Mouse (Mus musculus) stomach, embryonic 16.5 days (tissue): ENCODE measurements around the gene Tor1b. TPM values are rescaled to one million over a fixed set of nuclear protein-coding genes. Genes with fewer than 3 reads are reported as not detected.

Experiments
- ATAC-seq: fragments of 200-750 bp; cut with Nextera tagmentation; 2 replicates; pipeline ENCODE4 v1.8.0; 2017; ENCODE audit warnings: moderate number of reproducible peaks, moderate TSS enrichment; ENCODE audit not compliant: insufficient read depth, low FRiP score
- H3K27ac ChIP-seq: fragments of 300-500 bp; sonication (generic); 2 replicates; pipeline ENCODE4 v1.5.1; 2014; ENCODE audit warnings: low read length
- H3K27me3 ChIP-seq: fragments of 300-500 bp; sonication (generic); 2 replicates; pipeline ENCODE4 v1.6.1; 2014; ENCODE audit warnings: low read length, control low read depth, mixed read lengths; ENCODE audit not compliant: control insufficient read depth, insufficient read depth
- H3K36me3 ChIP-seq: fragments of 300-500 bp; sonication (generic); 2 replicates; pipeline ENCODE4 v1.6.1; 2014; ENCODE audit warnings: low read length; ENCODE audit not compliant: control insufficient read depth, insufficient read depth
- H3K4me1 ChIP-seq: fragments of 300-500 bp; sonication (generic); 2 replicates; pipeline ENCODE4 v1.6.1; 2014; ENCODE audit warnings: low read length, control low read depth, mixed read lengths; ENCODE audit not compliant: control insufficient read depth, insufficient read depth
- H3K4me2 ChIP-seq: fragments of 300-500 bp; sonication (generic); 2 replicates; pipeline ENCODE4 v1.6.1; 2014; ENCODE audit warnings: low read depth, low read length, mixed read lengths
- H3K4me3 ChIP-seq: fragments of 300-500 bp; sonication (generic); replicated peaks from 2 replicates; pipeline ENCODE4 v1.5.1; 2014; ENCODE audit warnings: mild to moderate bottlenecking, low read length
- H3K9ac ChIP-seq: fragments of 300-500 bp; sonication (generic); 2 replicates; pipeline ENCODE4 v1.6.1; 2014; ENCODE audit warnings: low read length
- H3K9me3 ChIP-seq: fragments of 300-500 bp; sonication (generic); replicated peaks from 2 replicates; pipeline ENCODE4 v1.6.1; 2016; ENCODE audit warnings: low read length, control low read depth; ENCODE audit not compliant: control insufficient read depth
- WGBS: fragments of 180-500 bp; shearing (Covaris S2); extraction: QIAGEN DNeasy Blood & Tissue Kit; methylation state at CpG from one replicate; pipeline ENCODE4 v1.1.7; 2014; 5-methylcytosine and 5-hydroxymethylcytosine counted together
- polyA plus RNA-seq: library from polyadenylated mRNA; unstranded; fragments of >200 nt; fragmentation: Nextera tagmentation; extraction: Ambion mirVana; gene quantifications from 2 replicates; pipeline ENCODE4 v1.2.1, GENCODE M21; 2015

The Tor1b gene
- polyA plus RNA-seq, 1 experiment from 2014 or later: 33.6 TPM

DNA sequence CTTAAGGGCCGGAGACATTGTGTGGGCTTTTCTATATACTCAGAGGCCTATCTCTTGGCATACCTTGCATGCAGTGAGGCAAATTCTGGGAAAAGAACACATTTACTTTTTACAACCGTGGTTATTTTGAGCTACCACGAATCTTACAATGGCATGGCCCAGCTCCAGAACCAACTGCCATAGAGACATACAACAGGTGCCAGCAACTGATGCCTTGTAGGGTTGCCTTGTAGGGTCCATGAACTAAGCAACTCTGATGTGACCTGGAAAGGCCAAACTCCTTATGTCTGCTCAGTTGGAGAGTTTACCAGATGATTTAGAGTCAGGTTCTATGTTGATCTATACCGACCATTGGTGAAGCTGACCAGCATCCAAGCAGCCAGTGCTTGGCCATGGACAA, 42.1 kb downstream of the Tor1b start:
- Histone ChIP-seq H3K36me3 (no peaks in the 10 kb centered on the region), H3K4me3 (no peak overlapping the region), H3K4me2 (no peak overlapping the region), H3K9me3 (no peaks in the 10 kb centered on the region), H3K27me3 (no peaks in the 10 kb centered on the region), H3K27ac (no peak overlapping the region), H3K9ac (no peak overlapping the region), H3K4me1 (0 out of 2 replicates have a peak, but pooled peaks cover 2% of the 10 kb centered on the region)
- WGBS: 90% methylated on average over 4 of the region's 4 CpGs
- ATAC-seq: no peak

DNA sequence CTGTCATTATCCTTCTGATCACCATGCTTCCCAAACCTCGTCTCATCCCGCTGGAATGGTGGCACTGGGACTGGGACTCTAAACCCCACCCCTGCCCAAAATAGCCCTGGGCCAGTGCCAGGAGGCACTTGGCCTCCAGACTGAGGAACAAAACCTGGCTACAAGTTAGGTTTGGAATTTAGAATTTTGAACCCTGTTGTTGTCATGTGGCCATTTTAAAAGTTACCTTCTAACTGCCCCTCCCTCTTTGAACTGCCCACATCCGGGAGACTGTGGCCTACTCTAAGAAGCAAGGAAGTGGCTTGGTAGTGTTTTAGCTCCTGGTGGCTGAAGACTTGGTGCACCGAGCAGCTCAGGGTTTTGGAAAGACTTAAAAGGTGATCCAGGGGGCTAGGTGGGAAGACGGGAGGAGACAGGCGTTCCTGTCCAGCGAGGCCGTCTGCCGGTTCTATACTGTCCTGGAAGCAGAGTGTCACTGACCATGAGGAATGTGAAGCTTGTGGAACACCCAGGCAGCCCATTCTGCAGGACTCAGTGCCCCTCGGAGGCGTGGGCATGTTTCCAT, 42.8 kb downstream of the Tor1b start:
- no peak for ATAC-seq
- Histone ChIP-seq H3K4me3 (no peak overlapping the region), H3K4me2 (no peak overlapping the region), H3K27ac (no peak overlapping the region), H3K9me3 (no peaks in the 10 kb centered on the region), H3K36me3 (no peaks in the 10 kb centered on the region), H3K27me3 (no peaks in the 10 kb centered on the region), H3K4me1 (0 out of 2 replicates have a peak, but pooled peaks cover 2% of the 10 kb centered on the region), H3K9ac (no peak overlapping the region)
- WGBS: 73% methylated on average over 11 of the region's 11 CpGs

DNA sequence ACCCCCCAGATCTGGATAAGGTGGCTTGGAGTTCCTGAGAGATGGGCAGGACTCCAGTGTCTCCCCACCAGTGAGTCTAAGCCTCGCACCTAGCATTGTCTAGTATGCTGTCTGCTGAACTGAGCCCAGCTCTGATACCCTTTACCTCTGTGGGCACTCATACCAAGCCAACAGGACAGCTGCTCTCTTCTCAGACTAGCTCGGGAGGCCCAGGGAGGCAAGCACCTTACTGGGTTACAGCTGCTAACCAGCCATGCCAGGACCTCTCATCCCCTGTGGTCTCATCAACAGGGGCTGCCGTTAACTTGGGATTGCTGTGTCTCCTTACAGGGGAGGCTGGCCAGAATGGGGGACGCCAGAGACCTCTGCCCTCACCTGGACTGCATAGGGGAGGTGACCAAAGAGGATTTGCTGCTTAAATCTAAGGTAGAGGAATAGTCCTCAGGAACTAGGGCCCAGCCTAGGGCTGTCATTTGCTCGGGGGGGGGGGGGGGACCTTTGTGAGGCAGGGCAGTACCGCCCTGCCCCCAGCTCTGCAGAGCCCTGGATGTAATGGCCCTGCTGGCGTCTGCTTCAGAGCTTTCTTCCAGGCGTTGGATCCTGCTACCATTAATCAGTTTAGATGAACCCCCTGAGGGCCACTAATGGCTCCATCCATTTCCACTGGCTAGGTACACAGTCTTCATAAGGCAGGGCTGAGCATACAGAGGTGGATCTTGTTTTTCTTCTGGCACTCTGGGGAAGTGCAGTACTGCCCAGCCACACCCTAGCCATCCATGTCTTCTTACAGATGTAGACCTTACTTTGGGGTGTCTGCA, 45.9 kb downstream of the Tor1b start:
- H3K36me3 ChIP-seq: no peaks in the 10 kb centered on the region
- WGBS: 66% methylated on average over 7 of the region's 8 CpGs
- ATAC-seq: peak; percentile 25; the same call in 1 of the 2 replicates
- H3K27ac ChIP-seq: no peak overlapping the region
- H3K27me3 ChIP-seq: no peaks in the 10 kb centered on the region
- no peak overlapping the region for H3K9ac ChIP-seq
- no peak overlapping the region for H3K4me3 ChIP-seq
- 0 out of 2 replicates have a peak, but pooled peaks cover 2% of the 10 kb centered on the region for H3K4me1 ChIP-seq
- no peak overlapping the region for H3K4me2 ChIP-seq
- no peaks in the 10 kb centered on the region for H3K9me3 ChIP-seq

DNA sequence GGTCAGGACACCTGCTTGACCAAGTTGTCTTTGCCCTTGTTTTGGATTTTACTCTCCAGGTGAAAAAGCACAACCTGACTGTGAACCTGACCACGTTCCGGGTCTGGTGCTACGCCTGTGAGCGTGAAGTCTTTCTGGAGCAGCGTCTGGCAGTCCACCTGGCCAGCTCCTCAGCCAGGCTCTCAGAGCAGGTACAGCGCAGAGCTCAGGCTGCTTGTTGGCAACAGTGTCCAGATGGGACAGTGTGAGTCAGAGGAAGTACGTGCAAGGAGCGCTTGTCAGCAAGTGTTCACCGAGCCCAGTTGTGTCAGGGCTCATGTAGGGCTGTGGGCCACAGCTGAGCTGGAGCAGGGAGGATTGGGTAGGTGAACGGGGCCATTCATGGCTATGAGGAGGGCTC, 50.1 kb downstream of the Tor1b start:
- H3K36me3 ChIP-seq: 0 out of 2 replicates have a peak, but pooled peaks cover 2% of the 10 kb centered on the region
- H3K9me3 ChIP-seq: no peaks in the 10 kb centered on the region
- H3K27me3 ChIP-seq: no peaks in the 10 kb centered on the region
- H3K9ac ChIP-seq: no peak overlapping the region
- H3K4me3 ChIP-seq: no peak overlapping the region
- peaks cover 7% of the 10 kb centered on the region; the same call in 1 of the 2 replicates for H3K4me1 ChIP-seq
- H3K4me2 ChIP-seq: no peak overlapping the region
- 91% methylated on average over 10 of the region's 10 CpGs for WGBS
- ATAC-seq: no peak
- H3K27ac ChIP-seq: no peak overlapping the region

DNA sequence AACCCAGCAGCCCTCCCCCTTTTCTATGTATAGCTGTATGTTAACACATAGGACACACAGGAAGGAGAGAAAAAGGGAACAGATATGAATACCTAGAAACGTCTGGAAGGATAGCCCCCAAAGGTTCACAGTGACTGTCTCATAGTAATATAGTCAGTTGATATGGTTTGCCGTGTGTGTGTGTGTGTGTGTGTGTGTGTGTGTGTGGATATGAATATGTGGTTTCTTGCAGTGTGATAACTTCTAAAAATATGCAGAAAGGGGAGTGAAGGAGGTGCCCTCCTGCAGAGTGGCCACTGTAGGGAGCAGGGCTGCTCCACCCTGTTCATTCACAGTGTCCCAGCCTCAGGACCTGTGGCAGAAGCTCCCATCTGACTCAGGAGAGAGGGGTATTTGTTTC, 52.7 kb downstream of the Tor1b start:
- ATAC-seq: no peak
- Histone ChIP-seq H3K4me3 (no peak overlapping the region), H3K27ac (no peak overlapping the region), H3K27me3 (no peaks in the 10 kb centered on the region), H3K4me1 (peaks cover 7% of the 10 kb centered on the region; the same call in 1 of the 2 replicates), H3K9me3 (no peaks in the 10 kb centered on the region), H3K4me2 (no peak overlapping the region), H3K9ac (no peak overlapping the region), H3K36me3 (0 out of 2 replicates have a peak, but pooled peaks cover 3% of the 10 kb centered on the region)
- 78% methylated on average over 2 of the region's 2 CpGs for WGBS

DNA sequence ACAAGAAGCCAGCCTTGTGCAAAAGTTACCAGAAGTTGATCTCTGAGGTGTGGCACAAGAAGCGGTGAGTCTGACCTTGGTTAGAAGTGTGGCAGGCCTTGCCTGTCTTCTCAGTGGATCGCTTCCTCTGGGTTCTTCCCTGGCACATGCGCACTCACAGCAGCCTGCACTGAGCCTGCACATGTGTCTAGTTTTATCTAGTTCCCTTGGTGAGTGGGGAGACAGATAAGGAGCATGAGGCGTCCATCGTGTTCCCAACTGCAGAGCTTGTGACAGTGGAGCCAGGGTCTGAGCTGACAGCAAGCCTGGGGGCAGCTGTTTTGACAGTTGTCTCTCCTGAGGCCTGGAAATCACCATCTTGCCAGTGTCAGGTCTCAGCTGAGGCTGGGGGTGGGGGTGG, 53.7 kb downstream of the Tor1b start:
- peak overlapping the region; percentile 14 for H3K9ac ChIP-seq
- no peak overlapping the region for H3K4me2 ChIP-seq
- H3K4me3 ChIP-seq: no peak overlapping the region
- H3K9me3 ChIP-seq: no peaks in the 10 kb centered on the region
- 65% methylated on average over 5 of the region's 5 CpGs for WGBS
- no peaks in the 10 kb centered on the region for H3K27me3 ChIP-seq
- H3K27ac ChIP-seq: peak overlapping the region; percentile 35; the same call in 1 of the 2 replicates
- 0 out of 2 replicates have a peak, but pooled peaks have one; percentile 11 for ATAC-seq
- peaks cover 6% of the 10 kb centered on the region; the same call in 1 of the 2 replicates for H3K36me3 ChIP-seq
- peaks cover 7% of the 10 kb centered on the region; the same call in 1 of the 2 replicates for H3K4me1 ChIP-seq

DNA sequence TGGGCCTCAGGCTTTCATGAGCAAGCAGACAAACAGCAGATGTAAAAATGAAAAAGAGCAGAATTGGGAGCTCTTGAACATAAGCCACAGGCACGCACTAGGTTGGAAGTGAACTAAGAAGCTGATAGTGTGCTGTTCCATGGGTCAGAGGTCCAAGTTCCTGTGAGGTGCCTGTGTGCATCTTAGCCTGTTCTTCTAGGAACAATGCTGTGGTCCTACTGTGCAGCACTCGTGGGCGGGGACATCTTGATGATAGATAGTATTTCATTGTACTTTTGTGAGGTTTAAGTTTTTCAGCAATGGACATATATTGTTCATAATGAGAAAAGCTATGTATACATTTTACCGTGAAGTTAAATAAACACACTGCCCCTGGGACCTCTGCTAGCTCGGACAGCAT, 54.4 kb downstream of the Tor1b start:
- WGBS: 56% methylated on average over 5 of the region's 5 CpGs
- H3K27me3 ChIP-seq: no peaks in the 10 kb centered on the region
- ATAC-seq: no peak

More for the DNA sequence above, 54.4 kb downstream of the Tor1b start:
- H3K9ac ChIP-seq: no peak overlapping the region
- no peak overlapping the region for H3K4me3 ChIP-seq
- H3K27ac ChIP-seq: no peak overlapping the region
- peaks cover 6% of the 10 kb centered on the region; the same call in 1 of the 2 replicates for H3K36me3 ChIP-seq
- peaks cover 7% of the 10 kb centered on the region; the same call in 1 of the 2 replicates for H3K4me1 ChIP-seq
- H3K9me3 ChIP-seq: no peaks in the 10 kb centered on the region
- H3K4me2 ChIP-seq: no peak overlapping the region
